Mouse (Mus musculus) spleen, adult 18-20 months (tissue): ENCODE results near the gene Myo10.

Source experiments
- DNase-seq, 2 experiments: peaks; one replicate each; pipeline ENCODE4 v3.0.0; 2022; ENCODE audit warnings: mixed read lengths in 2 of 2

Myo10 gene

DNA sequence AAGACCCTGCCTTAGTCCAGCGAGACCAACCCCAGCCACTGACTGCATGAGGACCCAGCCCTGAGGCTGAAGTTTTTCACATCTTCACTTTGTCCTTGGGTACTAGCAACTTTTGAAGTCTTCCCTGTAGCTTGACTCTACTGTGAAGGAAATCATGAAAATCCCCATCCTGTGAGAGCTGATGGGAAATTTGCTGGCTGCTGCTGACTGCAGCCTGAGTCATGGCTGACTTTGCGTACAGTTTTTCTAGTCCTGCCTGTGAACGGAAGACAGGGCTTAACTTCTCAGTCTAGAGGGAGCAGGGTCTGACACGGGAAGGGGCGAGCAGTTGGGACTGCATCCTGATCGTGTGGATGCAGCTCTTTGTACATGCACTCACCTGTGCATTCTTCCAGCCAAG lies 30.6 kb downstream of the Myo10 start:
- DNase-seq: no peak

GRCm38 (mm10) chr15:25653680-25654079 lies 31.4 kb downstream of the Myo10 start:
- no peak for DNase-seq

GRCm38 (mm10) chr15:25662833-25663519 lies 40.7 kb downstream of the Myo10 start:
- no peak for DNase-seq

- no peak for DNase-seq
These were observed 47.2 kb downstream of the Myo10 start for GRCm38 (mm10) chr15:25669283-25670247.

- DNase-seq: no peak
These were observed 51.1 kb downstream of the Myo10 start for GRCm38 (mm10) chr15:25673231-25673980.

- DNase-seq: no peak
These were observed 52.0 kb downstream of the Myo10 start for GRCm38 (mm10) chr15:25674099-25674931.

DNA sequence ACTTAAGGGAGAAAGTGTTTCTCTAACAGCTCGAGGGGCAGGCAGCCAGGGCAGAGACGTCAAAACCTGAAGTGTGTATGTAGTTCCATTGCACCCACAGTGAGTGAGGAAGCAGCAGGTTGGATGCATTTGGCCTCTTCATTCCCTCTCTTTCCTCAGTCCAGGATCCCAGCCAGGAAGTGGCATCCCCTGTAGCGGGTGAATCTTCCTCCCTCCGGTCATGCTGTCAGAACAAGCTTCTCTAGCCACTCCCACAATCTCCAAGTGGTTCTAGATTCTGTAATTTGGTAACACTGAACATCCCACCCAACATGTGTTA lies 52.6 kb downstream of the Myo10 start:
- no peak for DNase-seq

DNA sequence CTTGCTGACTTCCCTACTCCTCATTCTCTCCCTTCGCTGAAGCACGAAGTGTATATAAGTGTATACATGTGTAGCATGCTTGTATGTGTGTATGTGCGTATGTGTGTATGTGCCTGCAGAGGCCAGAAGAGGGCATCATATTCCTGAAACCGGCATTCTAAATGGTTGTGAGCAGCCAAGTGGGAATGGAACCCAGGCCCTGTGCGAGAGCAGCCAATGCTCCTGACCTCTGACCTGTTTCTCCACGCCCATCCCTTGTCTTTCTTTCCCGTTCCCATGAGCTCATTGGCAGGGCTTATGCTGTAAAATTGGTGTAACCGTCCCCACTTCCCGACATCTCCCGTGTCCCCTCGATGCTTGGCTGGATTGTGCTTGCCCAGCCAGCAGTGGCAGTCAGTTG lies 53.0 kb downstream of the Myo10 start:
- DNase-seq: no peak

DNA sequence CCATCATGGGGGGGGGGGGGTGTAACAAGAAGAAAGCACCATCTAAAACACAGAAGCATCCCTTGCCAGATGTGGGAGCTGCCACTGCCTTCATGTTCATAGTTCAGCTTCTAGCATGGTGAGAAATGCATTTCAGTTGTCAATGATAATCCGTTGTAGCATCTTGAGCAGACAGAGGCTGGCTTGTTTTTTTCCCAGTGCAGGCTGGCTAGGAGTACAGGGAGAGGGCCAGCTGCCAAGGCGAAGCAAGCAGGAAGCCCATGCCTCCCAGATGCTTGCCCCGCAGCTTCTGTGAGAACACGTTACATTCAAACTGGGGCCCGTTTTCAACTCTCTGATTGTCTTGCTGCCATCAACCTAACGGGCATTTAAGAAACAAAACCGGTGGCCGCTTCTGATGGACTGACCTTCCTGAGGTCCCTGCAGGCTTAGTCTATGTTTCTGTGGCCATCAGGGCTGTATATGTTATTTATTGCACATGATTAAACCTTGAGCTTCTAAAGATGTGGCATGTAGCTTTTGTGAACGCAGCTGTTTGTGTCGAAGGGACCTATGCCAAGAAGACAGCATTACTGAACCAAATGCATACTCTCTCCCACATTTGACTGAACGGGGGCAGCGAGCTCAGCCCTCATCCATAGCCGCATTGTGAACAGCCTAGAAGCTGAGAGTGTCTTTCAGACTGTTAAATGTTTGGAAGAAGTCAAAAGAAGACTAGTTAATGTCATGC lies 53.9 kb downstream of the Myo10 start:
- DNase-seq: no peak

DNA sequence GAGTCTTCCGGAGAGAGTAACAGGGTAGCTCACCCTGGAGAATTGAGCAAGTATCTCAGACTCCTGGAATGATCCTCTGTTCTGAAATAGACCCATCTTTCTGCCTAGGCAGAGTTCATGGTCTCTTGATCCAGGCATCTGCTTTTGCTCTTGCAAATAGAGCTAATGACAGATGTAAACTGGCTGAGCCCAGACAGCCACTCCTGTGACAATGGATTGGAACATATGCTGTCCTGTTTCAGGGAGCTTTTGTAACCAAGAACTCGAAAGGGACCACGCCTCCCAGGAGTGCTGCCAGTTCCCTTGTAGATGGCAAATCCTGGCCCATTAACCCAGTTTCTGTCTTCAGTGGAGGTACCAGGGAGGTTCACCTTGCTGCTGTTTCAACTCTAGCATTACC lies 56.8 kb downstream of the Myo10 start:
- DNase-seq: no peak

- DNase-seq: no peak
These were observed 57.3 kb downstream of the Myo10 start for GRCm38 (mm10) chr15:25679616-25680015.

DNA sequence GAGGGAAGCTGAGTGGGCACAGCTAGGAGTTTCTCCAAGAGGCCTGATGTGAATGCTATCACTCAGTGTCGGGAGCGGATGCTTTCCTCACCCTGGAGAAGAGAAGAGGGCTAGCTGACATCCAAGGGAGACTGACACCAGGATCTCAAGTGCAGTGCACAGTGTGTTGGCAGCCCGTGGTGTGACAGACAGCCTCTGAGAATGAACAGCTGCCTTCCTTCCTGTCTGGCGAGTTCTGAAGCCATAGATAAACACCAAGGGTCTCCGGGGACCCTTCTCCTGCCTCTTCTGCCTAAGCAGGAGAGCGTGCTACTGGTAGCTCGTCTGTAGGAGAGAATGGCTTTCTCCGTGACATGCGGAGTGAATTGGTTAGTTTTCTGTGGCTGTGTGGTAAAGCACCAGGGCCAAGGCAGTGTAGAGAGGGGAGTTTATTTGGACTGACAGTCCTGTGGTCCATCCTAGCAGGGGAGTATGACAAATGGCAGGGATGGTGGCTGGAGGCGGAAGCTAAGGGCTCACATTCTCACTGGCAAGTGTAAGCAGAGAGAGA lies 58.0 kb downstream of the Myo10 start:
- DNase-seq: no peak

GRCm38 (mm10) chr15:25682953-25683507 lies 60.7 kb downstream of the Myo10 start:
- DNase-seq: no peak

- no peak for DNase-seq
These were observed 62.9 kb downstream of the Myo10 start for GRCm38 (mm10) chr15:25685186-25685585.

DNA sequence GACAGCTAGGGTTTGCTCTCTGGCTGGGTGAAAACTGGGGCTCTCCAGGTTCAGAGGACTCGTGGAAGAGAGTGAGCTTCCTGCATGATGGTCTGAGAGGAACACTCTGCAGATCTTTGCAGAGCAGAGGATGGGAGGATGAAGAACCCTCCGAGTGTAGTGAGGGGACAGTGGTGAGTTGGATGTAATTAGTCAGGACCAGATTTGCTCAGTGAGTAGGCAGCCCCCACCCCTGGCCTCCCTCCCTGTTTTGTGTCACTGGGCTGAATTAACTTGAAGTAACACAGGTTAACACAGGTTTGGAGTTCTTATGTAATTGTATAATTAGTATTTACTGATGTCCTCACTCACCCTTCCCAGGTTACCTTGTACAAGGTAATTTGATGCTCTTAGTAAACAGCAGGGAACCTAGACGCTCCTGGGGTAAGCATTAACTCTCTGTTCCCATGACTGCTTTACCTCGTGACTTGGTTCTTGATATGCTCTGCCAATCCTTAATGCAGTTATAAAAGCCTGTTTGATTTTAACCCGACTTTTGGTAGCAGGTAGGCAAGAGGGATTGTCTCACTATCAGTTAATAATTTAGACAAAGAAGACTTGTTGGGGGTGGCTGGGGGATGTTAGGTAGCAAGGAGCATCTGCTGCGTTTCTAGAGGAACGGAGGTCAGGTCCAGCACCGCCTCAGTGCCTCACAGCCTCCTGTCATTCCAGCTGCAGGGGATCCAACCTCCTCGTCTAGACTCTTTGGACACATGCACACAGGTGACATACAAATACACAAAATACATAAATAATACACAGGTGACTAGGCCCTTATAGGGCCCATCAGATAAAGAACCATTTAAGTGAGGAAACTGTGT lies 66.3 kb downstream of the Myo10 start:
- no peak for DNase-seq

DNA sequence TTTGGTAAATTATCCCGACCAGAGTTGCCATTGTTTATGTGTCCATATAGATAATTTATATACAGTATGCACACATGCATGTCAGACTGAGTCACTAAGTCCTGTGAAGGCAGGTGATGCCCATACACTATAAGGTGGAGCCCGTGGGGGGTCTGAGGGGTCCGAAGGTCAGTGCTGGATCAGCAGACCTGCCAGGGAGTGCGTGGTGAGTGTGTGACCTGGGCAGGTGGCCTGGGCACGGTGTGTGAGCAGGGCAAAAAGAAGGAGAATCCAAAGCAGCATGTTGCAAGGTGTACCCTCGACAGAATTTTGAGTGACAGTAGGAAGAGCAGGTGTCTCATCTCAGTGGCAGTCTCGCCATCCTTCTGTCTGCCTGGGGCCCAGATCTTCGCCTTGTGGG lies 67.2 kb downstream of the Myo10 start:
- no peak for DNase-seq

- DNase-seq: no peak
These were observed 67.9 kb downstream of the Myo10 start for GRCm38 (mm10) chr15:25690066-25690745.

DNA sequence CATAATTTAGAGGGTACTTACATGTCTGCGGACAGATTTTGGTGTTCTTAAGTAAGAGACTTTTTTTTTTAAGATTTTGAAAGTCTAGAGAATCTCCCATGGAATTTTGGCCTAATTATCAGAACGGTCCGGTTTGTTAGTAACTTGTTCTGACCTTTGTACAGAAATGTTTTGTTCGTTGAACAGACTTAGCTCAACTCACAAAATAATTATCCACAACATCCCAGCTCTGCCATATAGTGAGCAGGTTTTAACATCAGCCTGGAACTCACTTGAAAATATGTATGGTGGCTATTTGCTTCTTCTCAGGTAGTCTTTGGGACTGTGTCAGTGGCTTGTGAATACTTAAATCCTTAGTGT lies 68.4 kb downstream of the Myo10 start:
- no peak for DNase-seq

DNA sequence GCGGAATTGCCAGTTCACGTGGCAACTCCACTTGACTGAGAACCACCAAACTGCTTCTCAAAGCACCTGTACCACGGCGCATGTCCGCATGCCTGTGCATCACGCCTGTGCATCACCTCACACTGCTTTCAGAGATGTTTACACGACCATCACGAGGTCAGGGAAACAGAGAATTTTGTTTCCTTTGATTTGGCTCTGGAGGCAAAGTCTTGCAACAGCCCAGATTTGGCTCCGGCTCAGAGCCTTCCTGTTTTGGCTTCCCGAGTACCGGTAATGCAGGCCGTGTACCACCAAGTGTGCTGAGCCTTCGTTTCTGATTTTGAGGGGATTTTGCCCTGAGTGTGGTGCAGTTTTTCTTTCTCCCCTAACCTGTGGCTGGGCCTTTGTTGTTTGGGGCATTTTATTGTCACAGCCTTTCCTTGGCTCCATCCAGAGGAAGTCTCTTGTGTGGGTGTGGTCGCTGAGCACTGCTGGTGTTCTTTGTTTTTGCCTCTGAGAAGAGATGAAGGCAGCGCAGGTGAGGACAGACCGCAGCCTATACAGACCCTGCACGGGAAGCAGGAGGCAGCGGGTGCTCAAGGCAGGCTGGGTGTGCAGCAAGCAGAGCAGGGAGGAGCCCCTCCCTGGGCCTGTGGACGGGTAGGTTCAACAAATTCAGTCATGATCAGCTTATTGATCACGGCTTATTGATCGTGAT lies 70.1 kb downstream of the Myo10 start:
- DNase-seq: no peak
